Mouse (Mus musculus) heart, embryonic 14.5 days (tissue): ENCODE results near the gene Tet1. TPM values are rescaled to one million over a fixed set of nuclear protein-coding genes. Genes with fewer than 3 reads are reported as not detected.

Experiments used
- ATAC-seq: fragments of 200-750 bp; cut with Nextera tagmentation; 2 replicates; pipeline ENCODE4 v1.8.0; 2017; ENCODE audit warnings: low read depth, moderate TSS enrichment; ENCODE audit not compliant: insufficient number of reproducible peaks, insufficient read depth, low FRiP score
- H3K27ac ChIP-seq, 2 experiments: fragments of 200-500 bp in 1 of 2; fragments of 300-500 bp in 1 of 2; sonication (generic) in 1 of 2; replicated peaks in 1 of 2; 2 replicates each; pipeline ENCODE4 v1.5.1; 2012 to 2014; ENCODE audit warnings: low read depth in 2 of 2, low read length in 2 of 2, control low read depth in 1 of 2, mild to moderate bottlenecking in 1 of 2, mixed read lengths in 1 of 2; ENCODE audit not compliant: control insufficient read depth in 1 of 2, insufficient read depth in 1 of 2
- H3K27me3 ChIP-seq: fragments of 300-500 bp; sonication (generic); 2 replicates; pipeline ENCODE4 v1.6.1; 2014; ENCODE audit warnings: mild to moderate bottlenecking, low read length, control low read depth; ENCODE audit not compliant: control insufficient read depth, insufficient read depth
- H3K36me3 ChIP-seq: fragments of 300-500 bp; sonication (generic); 2 replicates; pipeline ENCODE4 v1.6.1; 2014; ENCODE audit warnings: mild to moderate bottlenecking, control low read depth, low read length, mixed read lengths; ENCODE audit not compliant: control insufficient read depth, insufficient read depth
- H3K4me1 ChIP-seq, 2 experiments: fragments of 200-500 bp in 1 of 2; fragments of 300-500 bp in 1 of 2; sonication (generic) in 1 of 2; 2 replicates each; pipeline ENCODE4 v1.6.1; 2012 to 2014; ENCODE audit warnings: low read length in 2 of 2, control low read depth in 1 of 2, mixed read lengths in 1 of 2; ENCODE audit not compliant: control insufficient read depth in 2 of 2, insufficient read depth in 2 of 2
- H3K4me2 ChIP-seq: fragments of 300-500 bp; sonication (generic); 2 replicates; pipeline ENCODE4 v1.6.1; 2014; ENCODE audit warnings: mild to moderate bottlenecking, low read length
- H3K4me3 ChIP-seq, 2 experiments: fragments of 200-500 bp in 1 of 2; fragments of 300-500 bp in 1 of 2; sonication (generic) in 1 of 2; 2 replicates each; pipeline ENCODE4 v1.5.1; 2012 to 2014; ENCODE audit warnings: low read length in 2 of 2, mild to moderate bottlenecking in 2 of 2, control low read depth in 1 of 2, low read depth in 1 of 2, moderate library complexity in 1 of 2; ENCODE audit not compliant: control insufficient read depth in 1 of 2, insufficient read depth in 1 of 2
- H3K9ac ChIP-seq: fragments of 300-500 bp; sonication (generic); 2 replicates; pipeline ENCODE4 v1.6.1; 2014; ENCODE audit warnings: mild to moderate bottlenecking, low read length
- H3K9me3 ChIP-seq: fragments of 300-500 bp; sonication (generic); 2 replicates; pipeline ENCODE4 v1.6.1; 2016; ENCODE audit warnings: low read length, control low read depth; ENCODE audit not compliant: control insufficient read depth
- WGBS: fragments of 180-500 bp; shearing (Covaris S2); extraction: QIAGEN DNeasy Blood & Tissue Kit; methylation state at CpG from one replicate; pipeline ENCODE4 v1.1.7; 2014; 5-methylcytosine and 5-hydroxymethylcytosine counted together
- polyA plus RNA-seq: library from polyadenylated mRNA; unstranded; fragments of >200 nt; fragmentation: Nextera tagmentation; extraction: Ambion mirVana; gene quantifications from 2 replicates; pipeline ENCODE4 v1.2.1, GENCODE M21; 2014

Tet1 gene
- polyA plus RNA-seq, 1 experiment from 2014 or later, result 32.0 TPM

DNA sequence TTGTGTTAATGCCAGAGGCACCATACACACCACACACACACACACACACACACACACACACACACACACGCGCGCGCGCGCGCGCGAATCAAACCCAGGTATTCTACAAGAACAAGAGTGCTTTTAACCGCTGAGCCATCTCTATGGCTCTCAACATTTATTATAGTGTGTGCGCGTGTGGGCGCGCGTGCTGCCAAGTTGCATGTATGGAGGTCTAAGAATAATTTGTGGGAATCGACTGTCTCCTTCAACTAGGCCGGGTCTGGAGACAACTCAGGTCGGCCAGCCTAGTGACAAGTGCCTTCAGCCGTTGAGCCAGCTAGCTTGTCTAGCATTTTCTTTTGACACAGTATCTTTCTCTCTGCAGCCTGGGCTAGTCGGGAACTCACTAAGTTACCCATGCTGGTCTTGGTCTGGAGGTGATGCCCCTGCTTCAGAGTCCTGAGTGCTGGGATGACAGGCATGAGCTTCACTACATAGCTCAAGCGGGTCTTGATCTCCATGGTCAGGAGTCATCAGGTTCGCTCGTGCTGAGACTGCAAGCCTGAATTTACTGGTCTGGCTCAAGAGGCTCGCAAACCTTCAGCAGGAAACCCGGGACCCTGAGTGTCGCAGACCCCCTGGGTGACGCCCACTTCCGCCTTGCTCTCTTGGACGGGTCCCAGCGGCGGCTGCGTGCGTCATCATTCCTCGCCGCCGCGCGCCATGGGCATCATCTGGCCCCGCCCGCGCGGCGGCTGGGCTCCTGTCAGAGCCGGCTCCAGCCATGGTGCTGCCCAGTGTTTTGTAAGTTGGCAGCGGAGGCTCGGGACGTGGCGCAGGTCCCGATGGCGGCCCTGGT, 11.3 kb upstream of the Tet1 start, which contains the start of gene Slc25a16:
Gene Slc25a16, plus strand, starts transcription at position 709 of the 841 bp plus-strand sequence.
- Histone ChIP-seq H3K9ac (peak within 1 kb of the TSS; percentile 95), H3K4me2 (peak within 1 kb of the TSS; percentile 95), H3K9me3 (no peaks in the 10 kb centered on the region), H3K36me3 (0 out of 2 replicates have a peak, but pooled peaks cover 2% of the 10 kb centered on the region), H3K27ac (peak within 1 kb of the TSS; percentile 81 to 93), H3K27me3 (no peaks in the 10 kb centered on the region), H3K4me1 (peaks cover 7 to 15% of the 10 kb centered on the region in 2 experiments; a peak in 3 of 4 replicates), H3K4me3 (peak within 1 kb of the TSS; percentile 70 to 97)
- 6% methylated on average over 50 of the region's 50 CpGs for WGBS
- peak; percentile 94 for ATAC-seq

DNA sequence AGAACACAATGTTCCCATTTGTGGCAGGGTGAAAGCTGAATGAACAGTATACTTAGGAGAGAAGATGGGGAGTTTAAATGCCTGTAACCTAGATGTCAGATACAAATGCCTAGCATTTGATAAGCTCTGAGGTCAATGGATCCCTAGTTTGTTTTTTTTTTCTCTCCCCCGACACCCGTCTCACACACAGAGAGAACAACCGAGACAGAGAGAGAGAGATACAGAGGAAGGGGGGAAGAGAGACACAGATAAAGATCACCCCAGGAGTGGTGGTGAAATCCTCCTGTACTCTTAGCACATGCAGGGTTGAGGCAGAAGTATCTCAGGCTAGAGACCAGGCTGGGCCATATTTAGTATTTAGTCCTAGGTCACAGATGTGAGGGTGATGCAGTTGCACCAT, 10.2 kb upstream of the Tet1 start:
- WGBS, result 83% methylated on average over 3 of the region's 3 CpGs
- H3K27ac ChIP-seq, result no peak overlapping the region
- 0 out of 2 replicates have a peak, but pooled peaks cover 2% of the 10 kb centered on the region for H3K36me3 ChIP-seq
- no peak overlapping the region for H3K9ac ChIP-seq
- H3K9me3 ChIP-seq, result no peaks in the 10 kb centered on the region
- no peak for ATAC-seq
- H3K4me3 ChIP-seq, result no peak overlapping the region
- H3K4me2 ChIP-seq, result no peak overlapping the region
- H3K4me1 ChIP-seq, result peaks cover 7 to 15% of the 10 kb centered on the region in 2 experiments; a peak in 3 of 4 replicates
- no peaks in the 10 kb centered on the region for H3K27me3 ChIP-seq

DNA sequence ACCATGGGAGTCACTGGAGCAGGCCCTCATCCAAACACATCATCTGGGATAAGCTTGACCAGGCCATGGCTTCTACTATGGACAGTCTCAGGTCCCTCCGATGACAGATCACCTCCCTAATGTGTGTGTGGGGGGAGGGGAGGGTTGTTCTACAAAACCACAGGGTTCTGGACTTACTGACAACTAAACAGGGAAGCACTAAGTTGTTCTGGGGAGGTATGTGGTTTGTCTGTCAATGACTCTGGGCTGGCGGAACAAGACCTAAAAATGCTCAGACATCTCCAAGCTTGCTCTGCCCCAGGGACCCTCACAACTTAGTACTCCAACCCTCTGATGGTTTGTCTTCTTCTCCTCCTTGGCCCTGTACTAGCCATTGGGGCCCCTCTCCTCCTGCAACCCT, 2.3 kb upstream of the Tet1 start:
- WGBS, result 76% methylated on average over 2 of the region's 2 CpGs

DNA sequence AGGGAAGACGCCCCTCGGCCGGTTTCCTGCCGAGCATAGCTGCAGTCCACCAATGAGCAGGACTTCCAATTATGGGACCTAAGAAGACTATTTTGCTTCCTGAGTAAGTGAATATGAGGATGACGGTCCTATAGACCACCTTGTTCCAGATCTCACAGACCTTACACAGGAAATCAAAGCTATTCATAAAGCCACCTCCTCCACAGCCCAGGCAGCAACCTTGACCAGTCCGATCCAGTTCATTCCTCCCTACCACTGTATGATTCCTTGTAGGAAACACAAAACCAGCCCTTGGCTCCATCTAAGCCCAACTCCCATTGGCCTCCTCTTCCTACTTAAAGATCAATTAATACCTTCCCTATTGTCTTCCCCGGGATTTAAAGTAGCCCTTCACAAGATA, 2.5 kb downstream of the Tet1 start:
- Histone ChIP-seq H3K27me3 (no peaks in the 10 kb centered on the region), H3K9ac (no peak overlapping the region), H3K4me3 (no peak overlapping the region), H3K27ac (no peak overlapping the region), H3K9me3 (no peaks in the 10 kb centered on the region), H3K4me1 (no peaks in the 10 kb centered on the region), H3K4me2 (no peak overlapping the region), H3K36me3 (no peaks in the 10 kb centered on the region)
- 90% methylated on average over 7 of the region's 7 CpGs for WGBS
- ATAC-seq, result no peak

More for the DNA sequence above, 2.3 kb upstream of the Tet1 start:
- Histone ChIP-seq H3K4me2 (no peak overlapping the region), H3K4me1 (no peaks in the 10 kb centered on the region), H3K27ac (no peak overlapping the region), H3K9ac (no peak overlapping the region), H3K27me3 (no peaks in the 10 kb centered on the region), H3K36me3 (no peaks in the 10 kb centered on the region), H3K4me3 (no peak overlapping the region), H3K9me3 (no peaks in the 10 kb centered on the region)
- no peak for ATAC-seq

DNA sequence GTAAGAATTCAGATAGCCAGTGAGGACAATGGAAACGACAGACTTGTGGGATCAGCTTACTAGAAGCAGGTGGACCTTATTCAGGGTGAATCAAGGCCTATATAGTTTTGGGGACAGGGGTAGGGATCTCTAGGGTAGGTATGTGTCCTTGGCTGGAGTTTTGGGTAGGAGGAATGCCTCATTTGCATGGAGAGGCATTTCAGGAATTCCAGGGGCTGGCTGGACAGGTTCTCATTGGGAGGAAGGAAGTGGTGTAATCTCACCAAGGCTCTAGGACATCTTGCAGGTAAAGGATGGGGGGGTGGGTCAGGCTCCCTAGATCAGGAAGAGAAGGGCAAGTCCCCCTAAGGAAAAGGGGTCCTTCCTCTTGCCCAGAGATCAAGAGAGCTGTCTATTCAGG, 6.0 kb downstream of the Tet1 start:
- no peak overlapping the region for H3K4me2 ChIP-seq
- H3K4me3 ChIP-seq, result no peak overlapping the region
- H3K9me3 ChIP-seq, result no peaks in the 10 kb centered on the region
- no peak overlapping the region for H3K9ac ChIP-seq
- no peak overlapping the region for H3K27ac ChIP-seq
- no peaks in the 10 kb centered on the region for H3K4me1 ChIP-seq
- no peaks in the 10 kb centered on the region for H3K27me3 ChIP-seq
- H3K36me3 ChIP-seq, result no peaks in the 10 kb centered on the region
- ATAC-seq, result no peak
- WGBS, result 40% methylated on average over 1 of the region's 1 CpGs

DNA sequence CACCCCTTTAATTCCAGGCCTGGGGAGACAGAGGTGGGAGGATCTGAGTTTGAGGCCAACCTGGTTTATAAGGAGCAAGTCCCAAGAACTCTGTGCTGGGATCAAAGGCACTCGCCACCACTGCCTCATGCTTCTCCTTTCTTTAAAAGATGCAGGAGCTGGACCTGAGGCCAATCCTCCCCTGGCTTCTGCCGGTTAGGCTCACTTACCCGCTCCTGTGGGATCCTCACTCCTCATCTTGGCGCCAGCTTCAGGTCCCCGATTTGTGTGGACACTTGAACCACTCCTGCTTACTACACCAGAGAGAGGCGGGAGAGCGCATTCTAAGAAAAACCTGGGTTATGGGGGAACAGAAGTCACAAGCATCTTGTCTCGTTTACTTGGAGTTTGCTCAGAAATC, 7.0 kb downstream of the Tet1 start:
- Histone ChIP-seq H3K27ac (no peak overlapping the region), H3K36me3 (no peaks in the 10 kb centered on the region), H3K27me3 (no peaks in the 10 kb centered on the region), H3K9ac (no peak overlapping the region), H3K4me1 (no peaks in the 10 kb centered on the region), H3K4me3 (no peak overlapping the region), H3K9me3 (no peaks in the 10 kb centered on the region), H3K4me2 (no peak overlapping the region)
- no peak for ATAC-seq
- WGBS, result 29% methylated on average over 8 of the region's 8 CpGs

DNA sequence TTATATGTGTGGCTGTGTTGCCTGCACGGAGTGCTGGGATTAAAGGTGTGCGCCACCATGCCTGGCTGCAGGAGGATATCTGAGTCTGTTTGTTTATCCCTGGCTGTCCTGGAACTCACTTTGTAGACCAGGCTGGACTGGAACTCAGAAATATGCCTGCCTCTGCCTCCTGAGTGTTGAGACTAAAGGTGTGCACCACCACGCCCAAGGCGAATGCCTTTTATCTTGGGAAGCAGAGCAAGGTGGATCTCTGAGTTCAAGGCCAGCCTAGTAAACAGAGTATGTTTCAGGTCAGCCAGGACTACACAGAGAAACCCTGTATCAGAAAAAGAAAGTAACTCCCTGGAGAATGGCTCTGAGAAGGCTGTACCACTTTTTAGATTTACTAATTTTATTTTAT, 8.7 kb downstream of the Tet1 start:
- no peaks in the 10 kb centered on the region for H3K9me3 ChIP-seq
- no peak for ATAC-seq
- no peak overlapping the region for H3K27ac ChIP-seq
- H3K36me3 ChIP-seq, result no peaks in the 10 kb centered on the region
- no peak overlapping the region for H3K4me3 ChIP-seq
- 93% methylated on average over 4 of the region's 4 CpGs for WGBS
- H3K4me2 ChIP-seq, result no peak overlapping the region
- H3K9ac ChIP-seq, result no peak overlapping the region
- H3K4me1 ChIP-seq, result no peaks in the 10 kb centered on the region
- no peaks in the 10 kb centered on the region for H3K27me3 ChIP-seq
